Mouse (Mus musculus): Measurements from ENCODE around the gene 4930447C04Rik.

GRCm38 (mm10) chr12:72939616-72940015 lies 958 bp downstream of the 4930447C04Rik start, which contains the start of gene Six6:
- TF ChIP-seq CTCF (IDR thresholded peaks at IDR 0.05) (no peak), EP300 (IDR thresholded peaks at IDR 0.05; ENCODE audit: insufficient read depth, low read depth, low read length) (no peak)

Data from heart, adult 2 months (tissue).